Mouse (Mus musculus): ENCODE data around the gene Gm5767. TPM values are rescaled to one million over a fixed set of nuclear protein-coding genes. Genes with fewer than 3 reads are reported as not detected.
A peak's percentile ranks its signal among the peaks of the same experiment; 100 is the strongest.

The Gm5767 gene
- total RNA-seq, 2 experiments from 2014 or later, result not detected

GRCm38 (mm10) chr16:8670041-8671035 is 10.2 kb upstream of the Gm5767 start:
- no peak for DNase-seq

DNA sequence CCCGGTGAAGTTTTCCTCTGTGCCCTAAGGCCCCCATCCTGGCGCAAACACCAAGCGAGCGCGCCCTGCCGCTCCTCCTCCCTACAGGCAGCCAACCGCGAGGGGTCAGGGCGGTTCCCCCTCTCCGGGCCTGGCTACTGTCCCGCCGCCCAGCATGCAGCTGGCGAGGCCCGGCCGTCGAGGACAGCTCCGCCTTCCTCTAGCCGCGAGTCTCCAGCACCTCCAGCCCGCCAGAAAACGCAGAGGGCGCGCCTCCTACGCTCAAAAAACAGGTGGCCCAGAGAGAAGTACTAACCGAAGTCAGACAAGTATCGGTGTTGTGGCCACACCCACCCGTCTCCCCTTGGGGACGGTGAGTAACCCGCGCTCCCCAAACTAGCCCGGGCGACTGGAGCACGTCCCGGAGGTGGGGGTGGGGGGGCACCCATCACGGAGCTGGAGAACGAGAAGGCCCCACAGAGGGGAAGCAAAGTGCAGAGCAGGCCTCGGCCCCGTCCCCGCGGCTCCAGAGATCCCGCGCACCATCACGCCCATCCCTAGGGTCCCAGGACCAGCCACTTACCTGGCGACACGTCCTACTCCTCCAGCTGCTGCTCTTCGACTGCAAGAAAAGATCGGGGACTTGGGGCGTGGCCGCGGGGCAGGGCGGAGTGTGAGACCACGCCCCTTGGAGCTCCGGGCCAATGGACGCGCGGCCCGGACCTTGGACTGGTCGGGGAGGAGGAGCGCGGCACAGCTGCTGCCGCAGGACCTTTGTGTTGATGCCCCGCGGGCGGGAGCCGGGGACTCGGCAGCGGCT is 8.8 kb upstream of the Gm5767 start, which contains the start of gene Carhsp1:
Gene Carhsp1 (minus strand): TSS at position 605 of the 799 bp plus-strand sequence.
- peak; percentile 96 for DNase-seq

DNA sequence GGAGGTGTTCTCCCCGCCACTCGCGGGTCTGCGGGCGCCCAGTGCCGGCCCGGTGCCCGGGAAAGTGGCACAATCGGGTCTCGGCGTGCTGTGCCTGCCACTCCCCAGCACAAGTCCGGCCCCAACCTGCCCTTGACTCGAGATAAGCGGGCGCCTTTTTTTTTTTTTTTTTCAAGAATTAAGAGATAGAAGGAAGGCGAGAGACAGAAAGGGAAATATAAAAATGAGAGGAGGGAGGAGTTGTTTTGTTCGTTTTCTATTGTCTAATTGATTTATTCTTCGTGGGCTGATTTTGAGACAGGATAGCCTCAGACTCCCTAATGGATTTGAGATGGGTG is 8.3 kb upstream of the Gm5767 start:
- no peak for DNase-seq

DNA sequence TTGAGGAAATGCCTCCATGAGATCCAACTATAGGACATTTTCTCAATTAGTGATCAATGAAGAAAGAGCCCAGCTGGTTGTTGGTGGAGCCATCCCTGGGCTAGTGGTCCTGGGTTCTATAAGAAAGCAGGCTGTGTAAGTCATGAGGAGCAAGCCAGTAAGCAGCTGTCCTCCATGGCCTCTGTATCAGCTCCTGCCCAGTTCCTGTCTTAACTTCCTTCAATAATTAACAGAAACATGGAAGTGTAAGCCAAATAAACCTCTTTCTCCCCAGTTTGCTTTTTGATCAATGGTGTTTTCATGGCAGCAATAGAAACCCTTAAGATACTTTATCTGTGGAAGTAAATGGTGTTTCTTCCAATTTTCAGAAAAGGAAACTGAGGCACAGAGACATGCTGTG is 7.8 kb upstream of the Gm5767 start:
- no peak for DNase-seq

DNA sequence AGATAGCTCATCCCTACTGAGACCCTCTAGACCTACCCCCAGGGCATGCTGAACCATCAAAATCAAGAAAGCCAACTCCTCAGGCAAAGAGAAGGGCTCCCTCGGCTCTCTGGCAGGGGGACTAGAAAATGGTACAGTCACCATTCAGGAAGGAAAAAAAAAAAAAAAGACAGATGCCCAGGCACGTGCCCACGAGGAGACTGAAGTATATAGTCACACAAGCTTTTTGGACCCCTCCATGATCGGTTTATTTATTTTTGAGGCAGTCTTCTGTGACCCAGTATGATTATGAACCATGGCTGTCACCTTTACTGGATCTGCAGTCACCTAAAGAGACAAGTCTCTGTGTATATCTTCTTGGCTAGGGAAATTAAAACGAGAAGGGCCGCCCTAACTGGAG is 7.2 kb upstream of the Gm5767 start:
- no peak for DNase-seq

DNA sequence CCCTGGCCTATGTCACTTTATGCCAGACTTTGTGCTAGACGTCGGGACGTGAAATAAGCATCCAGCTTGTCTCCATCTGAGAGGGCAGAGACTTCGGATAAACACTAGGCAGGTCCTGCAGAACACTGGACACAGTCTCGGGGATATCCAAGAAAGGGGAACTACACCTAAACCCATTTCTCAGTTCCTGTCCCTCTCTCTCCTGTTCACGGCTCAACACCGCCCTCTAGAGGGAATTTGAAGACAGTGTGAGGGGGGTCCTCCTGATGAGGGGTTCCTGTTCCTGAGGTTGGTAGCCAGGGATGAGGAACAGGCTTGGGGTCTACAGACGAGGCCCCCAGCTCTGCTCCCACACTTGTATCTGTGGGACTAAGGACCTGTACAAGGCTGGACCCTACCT is 6.4 kb upstream of the Gm5767 start:
- DNase-seq, result peak; percentile 68

- no peak for DNase-seq
Observed at GRCm38 (mm10) chr16:8675559-8675958, 5.0 kb upstream of the Gm5767 start.

- no peak for DNase-seq
Observed at GRCm38 (mm10) chr16:8676228-8676627, 4.3 kb upstream of the Gm5767 start.

DNA sequence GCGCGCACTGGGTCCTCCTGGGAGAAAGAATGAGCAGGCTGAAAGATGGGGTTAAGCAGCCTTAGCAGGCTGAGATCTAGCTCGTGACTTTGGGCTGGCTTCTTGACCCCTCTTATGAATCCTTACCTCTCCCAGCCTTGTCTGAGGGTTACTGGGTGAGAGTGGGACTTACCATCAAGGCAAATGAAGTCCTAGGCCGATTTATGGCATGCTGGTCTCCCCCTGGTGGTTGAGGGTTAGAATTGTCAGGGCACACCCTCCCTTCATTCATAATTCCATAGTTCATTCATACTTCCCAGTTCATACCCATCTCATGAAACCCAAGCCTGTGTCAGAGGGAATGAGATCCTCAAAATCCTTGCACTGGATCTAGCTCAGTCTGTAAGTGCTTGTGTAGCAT is 3.8 kb upstream of the Gm5767 start:
- peak; percentile 73 for DNase-seq

- DNase-seq, result no peak
Observed at GRCm38 (mm10) chr16:8678035-8678434, 2.5 kb upstream of the Gm5767 start.

GRCm38 (mm10) chr16:8678676-8679075 is 1.9 kb upstream of the Gm5767 start:
- no peak for DNase-seq

- no peak for DNase-seq
Observed at GRCm38 (mm10) chr16:8679780-8680179, 790 bp upstream of the Gm5767 start.

- no peak for DNase-seq
Observed at GRCm38 (mm10) chr16:8685087-8685486, 4.5 kb downstream of the Gm5767 start.

- peak; percentile 88 for DNase-seq
Observed at GRCm38 (mm10) chr16:8686121-8686870, 5.7 kb downstream of the Gm5767 start.

- peak; percentile 44 for DNase-seq
Observed at GRCm38 (mm10) chr16:8686871-8687535, 6.4 kb downstream of the Gm5767 start.

DNA sequence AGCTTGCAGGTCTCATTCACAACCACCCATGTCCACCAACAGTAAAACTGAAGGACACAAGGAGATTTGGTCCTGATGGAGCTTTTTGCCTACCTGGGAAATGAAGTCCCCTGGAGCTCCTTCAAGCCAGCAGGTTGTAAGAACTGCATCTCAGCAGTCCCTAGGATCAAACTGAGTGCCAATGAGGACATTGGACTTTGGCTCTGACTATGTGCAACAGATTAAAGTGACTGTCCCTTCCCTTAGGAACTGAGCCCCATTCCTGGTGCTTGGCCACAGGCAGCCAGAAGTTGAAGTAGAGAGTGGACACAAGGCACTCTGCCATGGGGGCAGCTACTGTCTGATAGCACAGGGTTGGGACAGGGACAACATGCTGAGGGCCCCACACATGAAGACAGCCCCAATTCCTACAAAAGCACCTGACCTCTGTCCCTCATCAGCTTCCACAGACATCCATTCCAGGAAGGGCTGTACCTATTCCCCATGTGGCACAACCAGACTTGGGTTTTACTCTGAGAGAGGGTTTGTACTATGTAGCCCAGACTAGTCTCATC is 7.1 kb downstream of the Gm5767 start:
- no peak for DNase-seq

DNA sequence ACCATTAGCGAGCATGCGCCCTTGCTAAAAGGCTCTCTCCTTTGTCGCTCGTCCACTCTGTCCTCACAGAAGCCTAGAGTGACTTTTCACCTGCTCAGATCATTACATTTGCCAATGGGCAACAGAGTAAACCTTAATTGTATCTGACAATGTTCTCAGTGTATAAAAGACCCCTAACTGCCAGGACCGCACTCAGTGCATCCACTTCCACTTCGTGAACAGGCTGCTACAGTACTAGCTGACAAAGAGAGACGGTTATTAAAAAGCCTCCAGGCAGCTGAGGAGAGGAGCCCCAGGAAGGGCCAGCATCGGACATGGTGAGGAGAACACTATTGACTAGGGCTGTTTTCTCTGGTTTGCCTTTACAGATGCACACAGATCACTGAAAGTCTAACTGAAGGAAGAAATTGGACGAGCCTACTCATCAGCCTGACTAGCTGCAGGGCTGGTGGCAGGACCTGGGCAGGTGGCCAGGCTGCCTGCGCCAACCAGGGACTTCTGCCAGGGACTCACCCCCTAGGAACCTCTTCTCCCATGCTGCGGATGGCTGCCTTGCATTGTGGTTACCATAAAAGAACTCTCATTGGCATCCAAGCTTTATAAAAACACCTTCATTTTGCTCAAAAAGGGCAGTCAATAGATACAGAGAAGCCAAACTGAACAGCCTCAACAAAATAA is 9.5 kb downstream of the Gm5767 start:
- DNase-seq, result peak; percentile 70

- DNase-seq, result no peak
Observed at GRCm38 (mm10) chr16:8691206-8691605, 10.6 kb downstream of the Gm5767 start.

DNA sequence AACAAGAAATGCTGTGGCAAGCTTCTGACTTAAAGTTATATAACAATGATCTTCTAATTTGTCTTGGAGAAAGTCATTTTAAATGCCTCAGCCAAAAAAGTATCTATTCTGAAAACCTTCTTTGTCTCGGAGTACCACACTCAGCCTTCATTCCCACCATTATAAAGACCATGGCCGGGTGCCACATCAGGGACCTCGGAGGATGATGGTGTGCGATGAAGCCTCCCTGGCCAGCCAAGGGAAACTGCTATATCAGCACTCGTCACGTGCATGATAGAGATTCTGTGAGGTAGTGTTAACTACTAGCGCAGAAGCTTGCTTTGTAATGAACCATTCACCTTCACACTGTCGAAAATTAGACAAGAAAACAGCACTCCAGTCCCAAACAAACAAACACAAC is 19.0 kb downstream of the Gm5767 start:
- DNase-seq, result no peak

DNA sequence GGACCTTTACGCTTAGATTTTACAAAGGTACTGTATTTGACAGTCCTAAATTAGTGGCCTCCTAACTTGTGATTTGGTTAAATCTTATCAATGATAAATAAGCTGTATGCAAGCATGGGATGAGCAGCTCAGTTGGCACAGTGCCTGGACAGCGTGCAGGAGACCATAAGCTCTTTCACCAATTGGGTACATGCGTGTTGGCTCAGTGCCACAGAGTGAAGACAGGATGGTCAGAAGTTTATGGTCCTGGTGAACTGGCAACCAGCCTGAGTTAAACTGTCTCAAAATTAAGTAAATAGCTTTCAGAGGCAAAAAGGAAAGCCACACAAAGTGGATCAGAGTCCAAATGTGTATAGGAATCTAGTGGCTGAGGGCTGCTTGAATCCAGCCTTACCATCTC is 20.0 kb downstream of the Gm5767 start:
- DNase-seq, result no peak

DNA sequence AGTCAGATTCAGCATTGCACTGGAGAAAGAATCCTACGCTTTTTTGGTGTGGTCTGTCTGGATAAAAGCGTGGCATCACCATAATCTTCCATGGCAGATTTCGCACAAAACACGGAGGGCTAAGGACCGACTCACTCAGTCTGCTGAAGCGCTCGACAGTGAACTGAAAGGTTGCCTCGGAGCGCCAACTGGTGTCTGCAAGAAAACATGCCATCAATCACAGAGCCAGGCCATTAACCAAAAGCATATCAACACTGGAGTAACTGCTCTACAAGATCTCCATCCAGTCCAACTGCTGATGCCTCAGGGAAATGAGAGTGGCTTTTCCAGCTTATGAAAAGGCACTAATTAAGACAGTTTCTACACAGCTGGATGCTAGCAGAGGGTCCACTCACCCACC is 31.4 kb downstream of the Gm5767 start:
- no peak for DNase-seq

Data from heart, postnatal 4 days (tissue).